Mouse (Mus musculus): Measurements from ENCODE around the gene Hmgn2. TPM values are rescaled to one million over a fixed set of nuclear protein-coding genes. Genes with fewer than 3 reads are reported as not detected.

Gene Hmgn2
- polyA plus RNA-seq (2012; rRNA removed; ENCODE audit: low replicate concordance), result 3.0 and 3.3 TPM in 2 replicates

GRCm38 (mm10) chr4:133968150-133968921 lies at the start of gene Hmgn2:
Gene Hmgn2 (minus strand): TSS chr4:133968650.

GRCm38 (mm10) chr4:134000466-134001438 lies 32.3 kb upstream of the Hmgn2 start, which contains the start of gene Dhdds:
Gene Dhdds (minus strand): TSS chr4:134000918.

Other genes with a start within 250 kb of the Hmgn2 start
- gene Arid1a, start 211.9 kb downstream of the Hmgn2 start, polyA plus RNA-seq (2012; rRNA removed; ENCODE audit: low replicate concordance), result 36.8 and 59.5 TPM in 2 replicates
- gene Rps6ka1, start 80.9 kb downstream of the Hmgn2 start, polyA plus RNA-seq (2012; rRNA removed; ENCODE audit: low replicate concordance), result 164 and 213 TPM in 2 replicates
- 12.7 and 13.7 TPM in 2 replicates for gene Dhdds, start 32.3 kb upstream of the Hmgn2 start, polyA plus RNA-seq (2012; rRNA removed; ENCODE audit: low replicate concordance)
- gene Lin28a, start 50.2 kb upstream of the Hmgn2 start, polyA plus RNA-seq (2012; rRNA removed; ENCODE audit: low replicate concordance), result not detected in 2 replicates
- 0.36 and 0.60 TPM in 2 replicates for gene Zfp683, start 85.2 kb upstream of the Hmgn2 start, polyA plus RNA-seq (2012; rRNA removed; ENCODE audit: low replicate concordance)
- gene Crybg2, start 92.2 kb upstream of the Hmgn2 start, polyA plus RNA-seq (2012; rRNA removed; ENCODE audit: low replicate concordance), result 40.9 and 73.8 TPM in 2 replicates
- 25.1 and 27.9 TPM in 2 replicates for gene Cd52, start 126.4 kb upstream of the Hmgn2 start, polyA plus RNA-seq (2012; rRNA removed; ENCODE audit: low replicate concordance)
- 3.1 and 8.2 TPM in 2 replicates for gene Ubxn11, start 133.9 kb upstream of the Hmgn2 start, polyA plus RNA-seq (2012; rRNA removed; ENCODE audit: low replicate concordance)
- gene Sh3bgrl3, start 160.1 kb upstream of the Hmgn2 start, polyA plus RNA-seq (2012; rRNA removed; ENCODE audit: low replicate concordance), result 516 and 587 TPM in 2 replicates
- 16.8 and 19.5 TPM in 2 replicates for gene Cep85, start 218.5 kb upstream of the Hmgn2 start, polyA plus RNA-seq (2012; rRNA removed; ENCODE audit: low replicate concordance)
- not detected in 2 replicates for gene Gm7534, start 234.4 kb upstream of the Hmgn2 start, polyA plus RNA-seq (2012; rRNA removed; ENCODE audit: low replicate concordance)

All from duodenum, adult 2 months (tissue).